Mouse (Mus musculus) erythroblast, adult 5-6 weeks (primary cell): ENCODE data around the gene Plpp3. TPM values are rescaled to one million over a fixed set of nuclear protein-coding genes. Genes with fewer than 3 reads are reported as not detected.

ENCODE experiments used
- ATAC-seq: replicated peaks from 2 replicates; pipeline ENCODE4 v1.8.0; 2016; ENCODE audit warnings: moderate number of reproducible peaks, mild to moderate bottlenecking, moderate TSS enrichment, inconsistent platforms; ENCODE audit not compliant: poor library complexity, low FRiP score, severe bottlenecking
- total RNA-seq, 2 experiments: library from RNA; stranded (forward) in 1 of 2; stranded (reverse) in 1 of 2; fragments of 150-400 nt in 1 of 2; fragments of 200-764, 138-1000 nt in 1 of 2; gene quantifications; 2 replicates each; pipeline versions ENCODE4 v1.2.3 to v1.2.4; 2015 to 2017; ENCODE audit warnings: low replicate concordance in 2 of 2

Plpp3 gene
- total RNA-seq, 2 experiments from 2014 or later, result 0.09 to 0.58 TPM

GRCm38 (mm10) chr4:105156281-105156680 is 866 bp upstream of the Plpp3 start:
- ATAC-seq, result no peak

GRCm38 (mm10) chr4:105156955-105157275 is 232 bp upstream of the Plpp3 start:
- ATAC-seq, result no peak

GRCm38 (mm10) chr4:105158169-105158555 is 1.0 kb downstream of the Plpp3 start:
- ATAC-seq, result no peak

- no peak for ATAC-seq
These were observed 1.7 kb downstream of the Plpp3 start for GRCm38 (mm10) chr4:105158651-105159530.

GRCm38 (mm10) chr4:105159531-105159870 is 2.4 kb downstream of the Plpp3 start:
- ATAC-seq, result no peak

- ATAC-seq, result no peak
These were observed 3.3 kb downstream of the Plpp3 start for GRCm38 (mm10) chr4:105160470-105160869.

- ATAC-seq, result no peak
These were observed 4.9 kb downstream of the Plpp3 start for GRCm38 (mm10) chr4:105162014-105162413.

- ATAC-seq, result no peak
These were observed 5.5 kb downstream of the Plpp3 start for GRCm38 (mm10) chr4:105162676-105163075.

GRCm38 (mm10) chr4:105163981-105164411 is 6.8 kb downstream of the Plpp3 start:
- no peak for ATAC-seq

GRCm38 (mm10) chr4:105164952-105165351 is 7.8 kb downstream of the Plpp3 start:
- ATAC-seq, result no peak

- ATAC-seq, result no peak
These were observed 12.0 kb downstream of the Plpp3 start for GRCm38 (mm10) chr4:105169093-105169571.

GRCm38 (mm10) chr4:105169826-105170810 is 13.0 kb downstream of the Plpp3 start:
- no peak for ATAC-seq

- ATAC-seq, result no peak
These were observed 13.8 kb downstream of the Plpp3 start for GRCm38 (mm10) chr4:105170811-105171401.

GRCm38 (mm10) chr4:105171432-105171831 is 14.3 kb downstream of the Plpp3 start:
- ATAC-seq, result no peak

GRCm38 (mm10) chr4:105174778-105175177 is 17.6 kb downstream of the Plpp3 start:
- no peak for ATAC-seq

GRCm38 (mm10) chr4:105175255-105176035 is 18.3 kb downstream of the Plpp3 start:
- ATAC-seq, result no peak

- ATAC-seq, result no peak
These were observed 24.0 kb downstream of the Plpp3 start for GRCm38 (mm10) chr4:105181014-105181658.

GRCm38 (mm10) chr4:105181659-105182167 is 24.6 kb downstream of the Plpp3 start:
- no peak for ATAC-seq

GRCm38 (mm10) chr4:105182249-105182648 is 25.1 kb downstream of the Plpp3 start:
- no peak for ATAC-seq
